Mouse (Mus musculus) intestine, postnatal 0 days (tissue): ENCODE measurements around the gene 1700021F05Rik. TPM values are rescaled to one million over a fixed set of nuclear protein-coding genes. Genes with fewer than 3 reads are reported as not detected.

Source experiments
- ATAC-seq: fragments of 200-750 bp; cut with Nextera tagmentation; 2 replicates; pipeline ENCODE4 v1.8.0; 2017; ENCODE audit warnings: mild to moderate bottlenecking, moderate TSS enrichment, moderate library complexity
- H3K27ac ChIP-seq: fragments of 300-500 bp; sonication (generic); 2 replicates; pipeline ENCODE4 v1.5.1; 2014; ENCODE audit warnings: mild to moderate bottlenecking, low read depth, low read length, moderate library complexity
- H3K27me3 ChIP-seq: fragments of 300-500 bp; sonication (generic); replicated peaks from 2 replicates; pipeline ENCODE4 v1.6.1; 2014; ENCODE audit warnings: low read length, mixed read lengths; ENCODE audit not compliant: control insufficient read depth, insufficient read depth
- H3K36me3 ChIP-seq: fragments of 300-500 bp; sonication (generic); 2 replicates; pipeline ENCODE4 v1.6.1; 2014; ENCODE audit warnings: mild to moderate bottlenecking, moderate library complexity; ENCODE audit not compliant: control insufficient read depth, insufficient read depth
- H3K4me1 ChIP-seq: fragments of 300-500 bp; sonication (generic); replicated peaks from 2 replicates; pipeline ENCODE4 v1.6.1; 2014; ENCODE audit warnings: antibody characterized with exemption, low read length, mixed read lengths; ENCODE audit not compliant: control insufficient read depth, insufficient read depth
- H3K4me2 ChIP-seq: fragments of 300-500 bp; sonication (generic); replicated peaks from 2 replicates; pipeline ENCODE4 v1.6.1; 2014; ENCODE audit warnings: low read depth, mild to moderate bottlenecking, moderate library complexity
- H3K4me3 ChIP-seq: fragments of 300-500 bp; sonication (generic); 2 replicates; pipeline ENCODE4 v1.5.1; 2014; ENCODE audit warnings: low read depth, low read length
- H3K9ac ChIP-seq: fragments of 300-500 bp; sonication (generic); 2 replicates; pipeline ENCODE4 v1.6.1; 2014; ENCODE audit warnings: mild to moderate bottlenecking, low read depth, low read length
- H3K9me3 ChIP-seq: fragments of 300-500 bp; sonication (generic); 2 replicates; pipeline ENCODE4 v1.6.1; 2016; ENCODE audit warnings: mixed run types; ENCODE audit not compliant: control insufficient read depth
- CTCF ChIP-seq: sonication (generic); IDR thresholded peaks from 2 replicates; pipeline ENCODE4 v1.5.1; 2016; ENCODE audit warnings: low read depth, mild to moderate bottlenecking, control low read depth, antibody characterized with exemption, moderate library complexity
- WGBS: fragments of 180-500 bp; shearing (Covaris S2); extraction: QIAGEN DNeasy Blood & Tissue Kit; methylation state at CpG from one replicate; pipeline ENCODE4 v1.1.7; 2014; 5-methylcytosine and 5-hydroxymethylcytosine counted together
- polyA plus RNA-seq: library from polyadenylated mRNA; unstranded; fragments of >200 nt; fragmentation: Nextera tagmentation; extraction: Ambion mirVana; gene quantifications from 2 replicates; pipeline ENCODE4 v1.2.1, GENCODE M21; 2015

Gene 1700021F05Rik
- polyA plus RNA-seq, 1 experiment from 2014 or later, result 54.7 TPM

- Histone ChIP-seq H3K27me3 (no peaks in the 10 kb centered on the region), H3K27ac (no peak overlapping the region), H3K9ac (no peak overlapping the region), H3K4me2 (no peak overlapping the region), H3K4me3 (no peak overlapping the region), H3K9me3 (no peaks in the 10 kb centered on the region), H3K36me3 (no peaks in the 10 kb centered on the region), H3K4me1 (no peaks in the 10 kb centered on the region)
- WGBS, result 81% methylated on average over 2 of the region's 2 CpGs
- ATAC-seq, result no peak
- no peak for TF ChIP-seq CTCF
These were observed 33.6 kb upstream of the 1700021F05Rik start for GRCm38 (mm10) chr10:43574352-43574751.

DNA sequence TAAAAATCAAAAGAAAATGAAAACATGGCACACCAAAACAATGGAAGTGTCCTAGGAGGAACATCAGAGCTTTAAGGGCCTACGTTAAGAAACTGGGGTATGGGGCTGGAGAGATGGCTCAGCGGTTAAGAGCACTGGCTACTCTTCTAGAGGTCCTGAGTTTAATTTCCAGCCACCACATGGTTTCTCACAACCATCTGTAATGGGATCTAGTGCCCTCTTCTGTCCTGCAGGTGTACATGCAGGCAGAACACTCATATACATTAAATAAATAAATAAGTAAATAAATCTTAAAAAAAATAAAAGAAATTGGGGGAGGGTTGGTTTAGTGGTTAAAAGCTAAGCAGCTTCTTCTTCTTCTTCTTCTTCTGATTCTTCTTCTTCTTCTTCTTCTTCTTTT, 20.5 kb upstream of the 1700021F05Rik start:
- Histone ChIP-seq H3K27ac (no peak overlapping the region), H3K4me2 (no peak overlapping the region), H3K27me3 (no peaks in the 10 kb centered on the region), H3K9me3 (no peaks in the 10 kb centered on the region), H3K36me3 (no peaks in the 10 kb centered on the region), H3K4me3 (no peak overlapping the region), H3K9ac (no peak overlapping the region), H3K4me1 (no peaks in the 10 kb centered on the region)
- 91% methylated on average over 2 of the region's 2 CpGs for WGBS
- TF ChIP-seq CTCF, result no peak; the same call in 1 of the 2 replicates
- no peak for ATAC-seq

DNA sequence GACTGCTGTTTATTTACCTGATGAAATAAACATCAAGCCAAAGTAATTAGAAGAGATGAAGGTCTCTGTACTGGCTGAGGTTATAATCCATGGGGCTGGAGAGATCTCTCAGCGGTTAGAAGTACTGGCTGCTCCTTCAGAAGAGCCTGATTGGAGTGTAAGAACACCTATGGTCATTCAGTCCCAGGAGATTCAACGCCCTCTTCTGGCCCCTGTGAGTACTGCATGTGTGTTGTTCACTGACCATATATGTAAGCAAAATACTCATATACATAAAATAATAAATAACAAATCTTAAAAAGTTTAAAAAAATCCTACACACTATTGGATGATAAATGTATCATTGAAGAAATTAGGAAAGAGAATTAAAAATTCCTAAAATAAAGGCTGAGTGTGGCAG, 20.0 kb upstream of the 1700021F05Rik start:
- no peaks in the 10 kb centered on the region for H3K27me3 ChIP-seq
- no peak overlapping the region for H3K9ac ChIP-seq
- 33% methylated on average over 2 of the region's 2 CpGs for WGBS
- no peaks in the 10 kb centered on the region for H3K9me3 ChIP-seq
- peak; percentile 44 for TF ChIP-seq CTCF
- H3K4me1 ChIP-seq, result no peaks in the 10 kb centered on the region
- no peak overlapping the region for H3K4me2 ChIP-seq
- H3K4me3 ChIP-seq, result no peak overlapping the region
- ATAC-seq, result no peak
- H3K36me3 ChIP-seq, result no peaks in the 10 kb centered on the region
- H3K27ac ChIP-seq, result no peak overlapping the region

GRCm38 (mm10) chr10:43559313-43559712, 18.5 kb upstream of the 1700021F05Rik start:
- Histone ChIP-seq H3K4me2 (no peak overlapping the region), H3K27ac (no peak overlapping the region), H3K4me3 (no peak overlapping the region), H3K27me3 (no peaks in the 10 kb centered on the region), H3K4me1 (no peaks in the 10 kb centered on the region), H3K9ac (no peak overlapping the region), H3K36me3 (no peaks in the 10 kb centered on the region), H3K9me3 (no peaks in the 10 kb centered on the region)
- no peak for ATAC-seq
- no peak for TF ChIP-seq CTCF
- 74% methylated on average over 11 of the region's 11 CpGs for WGBS

GRCm38 (mm10) chr10:43557630-43558165, 16.9 kb upstream of the 1700021F05Rik start:
- H3K36me3 ChIP-seq, result no peaks in the 10 kb centered on the region
- H3K9ac ChIP-seq, result no peak overlapping the region
- no peak overlapping the region for H3K4me2 ChIP-seq
- no peak for TF ChIP-seq CTCF
- H3K4me1 ChIP-seq, result no peaks in the 10 kb centered on the region
- H3K27ac ChIP-seq, result no peak overlapping the region
- no peaks in the 10 kb centered on the region for H3K9me3 ChIP-seq
- H3K27me3 ChIP-seq, result no peaks in the 10 kb centered on the region
- 84% methylated on average over 5 of the region's 5 CpGs for WGBS
- ATAC-seq, result no peak
- H3K4me3 ChIP-seq, result no peak overlapping the region

GRCm38 (mm10) chr10:43551388-43551787, 10.6 kb upstream of the 1700021F05Rik start:
- Histone ChIP-seq H3K9me3 (no peaks in the 10 kb centered on the region), H3K27ac (no peak overlapping the region), H3K4me2 (no peak overlapping the region), H3K4me1 (no peaks in the 10 kb centered on the region), H3K27me3 (no peaks in the 10 kb centered on the region), H3K4me3 (no peak overlapping the region), H3K36me3 (no peaks in the 10 kb centered on the region), H3K9ac (no peak overlapping the region)
- no peak for ATAC-seq
- WGBS, result 30% methylated on average over 3 of the region's 3 CpGs
- TF ChIP-seq CTCF, result no peak

GRCm38 (mm10) chr10:43550923-43551322, 10.1 kb upstream of the 1700021F05Rik start:
- no peaks in the 10 kb centered on the region for H3K36me3 ChIP-seq
- H3K4me2 ChIP-seq, result no peak overlapping the region
- H3K27ac ChIP-seq, result no peak overlapping the region
- no peaks in the 10 kb centered on the region for H3K4me1 ChIP-seq
- no peaks in the 10 kb centered on the region for H3K9me3 ChIP-seq
- 34% methylated on average over 3 of the region's 3 CpGs for WGBS
- H3K9ac ChIP-seq, result no peak overlapping the region
- ATAC-seq, result no peak
- H3K4me3 ChIP-seq, result no peak overlapping the region
- H3K27me3 ChIP-seq, result no peaks in the 10 kb centered on the region
- no peak for TF ChIP-seq CTCF
